Mouse (Mus musculus) hindbrain, postnatal 0 days (tissue): ENCODE measurements around the gene Isy1. TPM values are rescaled to one million over a fixed set of nuclear protein-coding genes. Genes with fewer than 3 reads are reported as not detected.

Experiments used
- ATAC-seq: fragments of 200-750 bp; cut with Nextera tagmentation; 2 replicates; pipeline ENCODE4 v1.8.0; 2017; ENCODE audit warnings: mild to moderate bottlenecking, moderate TSS enrichment, moderate library complexity
- DNase-seq: peaks from one replicate; pipeline ENCODE4 v3.0.0-alpha.2; 2015; ENCODE audit warnings: low spot score
- H3K27ac ChIP-seq: fragments of 300-500 bp; sonication (generic); 2 replicates; pipeline ENCODE4 v1.5.1; 2014; ENCODE audit warnings: mild to moderate bottlenecking
- H3K27me3 ChIP-seq: fragments of 300-500 bp; sonication (generic); 2 replicates; pipeline ENCODE4 v1.6.1; 2014; ENCODE audit warnings: low read length, mixed read lengths; ENCODE audit not compliant: insufficient read depth
- H3K36me3 ChIP-seq: fragments of 300-500 bp; sonication (generic); 2 replicates; pipeline ENCODE4 v1.6.1; 2014; ENCODE audit warnings: low read length, mixed read lengths; ENCODE audit not compliant: insufficient read depth
- H3K4me1 ChIP-seq: fragments of 300-500 bp; sonication (generic); 2 replicates; pipeline ENCODE4 v1.6.1; 2014; ENCODE audit warnings: antibody characterized with exemption, low read length, mixed read lengths; ENCODE audit not compliant: insufficient read depth
- H3K4me2 ChIP-seq: fragments of 300-500 bp; sonication (generic); 2 replicates; pipeline ENCODE4 v1.6.1; 2014; ENCODE audit warnings: low read depth, mild to moderate bottlenecking, low read length, moderate library complexity, mixed read lengths
- H3K4me3 ChIP-seq: fragments of 300-500 bp; sonication (generic); 2 replicates; pipeline ENCODE4 v1.5.1; 2014; ENCODE audit warnings: low read length
- H3K9ac ChIP-seq: fragments of 300-500 bp; sonication (generic); replicated peaks from 2 replicates; pipeline ENCODE4 v1.6.1; 2014; ENCODE audit warnings: mild to moderate bottlenecking, low read length, moderate library complexity, mixed read lengths
- H3K9me3 ChIP-seq: fragments of 300-500 bp; sonication (generic); 2 replicates; pipeline ENCODE4 v1.6.1; 2016; ENCODE audit warnings: low read length, mixed read lengths
- CTCF ChIP-seq: IDR thresholded peaks from 2 replicates; pipeline ENCODE4 v1.5.1; 2016; ENCODE audit warnings: antibody characterized with exemption, control low read depth, low read depth
- WGBS: fragments of 180-500 bp; shearing (Covaris S2); extraction: QIAGEN DNeasy Blood & Tissue Kit; methylation state at CpG from one replicate; pipeline ENCODE4 v1.1.7; 2014; 5-methylcytosine and 5-hydroxymethylcytosine counted together
- polyA plus RNA-seq: library from polyadenylated mRNA; unstranded; fragments of >200 nt; fragmentation: Nextera tagmentation; extraction: Ambion mirVana; gene quantifications from 2 replicates; pipeline ENCODE4 v1.2.1, GENCODE M21; 2015
- total RNA-seq: library from RNA; depleted of rRNA; stranded (reverse); fragments of >200 nt; gene quantifications from 2 replicates; pipeline ENCODE4 v1.2.3, GENCODE M21; 2014

The Isy1 gene
- total and polyA plus RNA-seq, 2 experiments from 2014 or later, result 11.3 to 27.4 TPM

GRCm38 (mm10) chr6:87850900-87851614 lies 12.5 kb upstream of the Isy1 start, which contains the start of gene Cnbp:
Gene Cnbp (minus strand): TSS chr6:87851106.
- peak; percentile 99 for ATAC-seq

GRCm38 (mm10) chr6:87850155-87850899 lies 11.7 kb upstream of the Isy1 start:
- DNase-seq, result peak; percentile 65
- ATAC-seq, result peak; percentile 61

More at GRCm38 (mm10) chr6:87850900-87851614, 12.5 kb upstream of the Isy1 start, which contains the start of gene Cnbp:
- DNase-seq, result peak; percentile 99
- WGBS, result under 1% methylated on average over 51 of the region's 55 CpGs
- Histone ChIP-seq H3K9me3 (no peaks in the 10 kb centered on the region), H3K9ac (peak within 1 kb of the TSS; percentile 100), H3K4me1 (peaks cover 9% of the 10 kb centered on the region; the same call in 1 of the 2 replicates), H3K27ac (peak within 1 kb of the TSS; percentile 98), H3K4me2 (peak within 1 kb of the TSS; percentile 83), H3K27me3 (no peaks in the 10 kb centered on the region), H3K4me3 (peak within 1 kb of the TSS; percentile 99), H3K36me3 (no peaks in the 10 kb centered on the region)
- TF ChIP-seq CTCF, result no peak

GRCm38 (mm10) chr6:87849780-87850154 lies 11.2 kb upstream of the Isy1 start:
- peak; percentile 34 for DNase-seq
- no peaks in the 10 kb centered on the region for H3K27me3 ChIP-seq
- H3K4me2 ChIP-seq, result peak overlapping the region; percentile 83
- under 1% methylated on average over 8 of the region's 8 CpGs for WGBS
- TF ChIP-seq CTCF, result no peak
- ATAC-seq, result no peak
- no peaks in the 10 kb centered on the region for H3K9me3 ChIP-seq
- H3K27ac ChIP-seq, result peak overlapping the region; percentile 98; the same call in 1 of the 2 replicates
- H3K4me3 ChIP-seq, result peak overlapping the region; percentile 99
- H3K9ac ChIP-seq, result peak overlapping the region; percentile 100
- peaks cover 9% of the 10 kb centered on the region; the same call in 1 of the 2 replicates for H3K4me1 ChIP-seq
- peaks cover 8% of the 10 kb centered on the region for H3K36me3 ChIP-seq

More at GRCm38 (mm10) chr6:87850155-87850899, 11.7 kb upstream of the Isy1 start:
- peak overlapping the region; percentile 98 for H3K27ac ChIP-seq
- no peak for TF ChIP-seq CTCF
- peaks cover 9% of the 10 kb centered on the region; the same call in 1 of the 2 replicates for H3K4me1 ChIP-seq
- no peaks in the 10 kb centered on the region for H3K9me3 ChIP-seq
- H3K27me3 ChIP-seq, result no peaks in the 10 kb centered on the region
- H3K36me3 ChIP-seq, result peaks cover 3% of the 10 kb centered on the region
- H3K4me2 ChIP-seq, result peak overlapping the region; percentile 83
- WGBS, result under 1% methylated on average over 68 of the region's 73 CpGs
- H3K4me3 ChIP-seq, result peak overlapping the region; percentile 99
- H3K9ac ChIP-seq, result peak overlapping the region; percentile 100

- Histone ChIP-seq H3K4me1 (peaks cover 9% of the 10 kb centered on the region; the same call in 1 of the 2 replicates), H3K4me2 (no peak overlapping the region), H3K9me3 (no peaks in the 10 kb centered on the region), H3K27me3 (no peaks in the 10 kb centered on the region), H3K27ac (no peak overlapping the region), H3K4me3 (no peak overlapping the region), H3K36me3 (peaks cover 34% of the 10 kb centered on the region), H3K9ac (no peak overlapping the region)
- DNase-seq (no peak), ATAC-seq (no peak)
- 90% methylated on average over 1 of the region's 1 CpGs for WGBS
- TF ChIP-seq CTCF, result no peak
Observed at GRCm38 (mm10) chr6:87846813-87847212, 8.2 kb upstream of the Isy1 start.

- Histone ChIP-seq H3K4me2 (no peak overlapping the region), H3K4me1 (peaks cover 6% of the 10 kb centered on the region; the same call in 1 of the 2 replicates), H3K4me3 (no peak overlapping the region), H3K27me3 (no peaks in the 10 kb centered on the region), H3K9me3 (no peaks in the 10 kb centered on the region), H3K36me3 (peaks cover 38% of the 10 kb centered on the region), H3K27ac (no peak overlapping the region), H3K9ac (no peak overlapping the region)
- 90% methylated on average over 13 of the region's 13 CpGs for WGBS
- ATAC-seq (no peak), DNase-seq (no peak)
- TF ChIP-seq CTCF, result no peak
Observed at GRCm38 (mm10) chr6:87845031-87845695, 6.6 kb upstream of the Isy1 start.

GRCm38 (mm10) chr6:87842254-87842653 lies 3.7 kb upstream of the Isy1 start:
- 11% methylated on average over 1 of the region's 1 CpGs for WGBS
- no peaks in the 10 kb centered on the region for H3K9me3 ChIP-seq
- TF ChIP-seq CTCF, result peak; percentile 41
- H3K4me2 ChIP-seq, result no peak overlapping the region
- peak; percentile 28 for DNase-seq
- no peak overlapping the region for H3K4me3 ChIP-seq
- no peak overlapping the region for H3K9ac ChIP-seq
- no peak for ATAC-seq
- peaks cover 38% of the 10 kb centered on the region for H3K36me3 ChIP-seq
- no peaks in the 10 kb centered on the region for H3K4me1 ChIP-seq
- no peak overlapping the region for H3K27ac ChIP-seq
- no peaks in the 10 kb centered on the region for H3K27me3 ChIP-seq
